8 mouse cellular contexts compared by ENCODE assay signal in genomic region chr9:118928007-118928406, GRCm38 (mm10). TPM values are rescaled to one million over a fixed set of nuclear protein-coding genes. Genes with fewer than 3 reads are reported as not detected.
DNase-seq lines count a peak whose midpoint lies in the region; ATAC-seq and TF ChIP-seq lines count a peak whose summit lies in the region.

No protein-coding gene starts in this region.

- no peak for ATAC-seq in neural tube, embryonic 11.5 days (ENCODE audit: insufficient read depth, low FRiP score, low TSS enrichment)
- no peak for ATAC-seq in liver, embryonic 14.5 days (ENCODE audit: insufficient read depth)

- 43% methylated on average over 2 of the region's 2 CpGs for WGBS in neural tube, embryonic 11.5 days
- WGBS in liver, embryonic 14.5 days (ENCODE audit: insufficient replicate concordance): 52% methylated on average over 2 of the region's 2 CpGs

- peak overlapping the region; percentile 78 for H3K27ac ChIP-seq in gastrocnemius, adult 2 months
- no peak overlapping the region for H3K27ac ChIP-seq in neural tube, embryonic 11.5 days (ENCODE audit: low read depth, low read length)
- H3K27ac ChIP-seq in liver, embryonic 14.5 days: no peak overlapping the region

- intact Hi-C loops in gastrocnemius, adult 2 months (cut with DNase I): no loop called here

- no peaks in the 10 kb centered on the region for H3K36me3 ChIP-seq in neural tube, embryonic 11.5 days (ENCODE audit: control insufficient read depth, insufficient read depth, low read length)
- H3K36me3 ChIP-seq in liver, embryonic 14.5 days (replicated peaks; ENCODE audit: control insufficient read depth, insufficient read depth, low read depth): no peaks in the 10 kb centered on the region

- TF ChIP-seq CTCF in gastrocnemius, adult 2 months (IDR thresholded peaks at IDR 0.05): no peak
- no peak for TF ChIP-seq CTCF in liver, embryonic 14.5 days (IDR thresholded peaks at IDR 0.05; ENCODE audit: low read depth)

- no peak overlapping the region for H3K9ac ChIP-seq in neural tube, embryonic 11.5 days (ENCODE audit: low read length)
- H3K9ac ChIP-seq in liver, embryonic 14.5 days (replicated peaks): no peak overlapping the region

- H3K9me3 ChIP-seq in neural tube, embryonic 11.5 days (ENCODE audit: control insufficient read depth, low read length): no peaks in the 10 kb centered on the region
- H3K9me3 ChIP-seq in liver, embryonic 14.5 days (ENCODE audit: control insufficient read depth, low read length): no peaks in the 10 kb centered on the region

- peak overlapping the region; percentile 98; the same call in 1 of the 2 replicates for H3K4me2 ChIP-seq in neural tube, embryonic 11.5 days (ENCODE audit: low read depth)
- H3K4me2 ChIP-seq in liver, embryonic 14.5 days (ENCODE audit: low read depth): peak overlapping the region; percentile 84

- no peak for DNase-seq in gastrocnemius, adult 2 months
- DNase-seq in gastrocnemius, postnatal 4 days (ENCODE audit: low spot score in 2 of 2): no peak
- no peak for DNase-seq in neural tube, embryonic 11.5 days (ENCODE audit: low spot score)
- DNase-seq in neural tube, embryonic 10.5 days (ENCODE audit: extremely low spot score, low spot score): no peak
- no peak for DNase-seq in liver, embryonic 14.5 days (ENCODE audit: low read depth in 3 of 3, low spot score in 3 of 3)
- no peak for DNase-seq in urinary bladder, postnatal 25 days (ENCODE audit: low spot score)
- DNase-seq in adrenal gland, postnatal 10 days: no peak
- DNase-seq in retina, postnatal 1 day: no peak

- H3K4me3 ChIP-seq in gastrocnemius, adult 2 months: peak overlapping the region; percentile 94
- no peak overlapping the region for H3K4me3 ChIP-seq in neural tube, embryonic 11.5 days (ENCODE audit: low read depth, low read length)
- no peak overlapping the region; a peak in 1 of 4 replicates for H3K4me3 ChIP-seq in liver, embryonic 14.5 days (ENCODE audit: insufficient read depth in 1 of 2, low read depth in 2 of 2, low read length in 2 of 2)

- no peak for TF ChIP-seq EP300 in liver, embryonic 14.5 days (IDR thresholded peaks at IDR 0.05; ENCODE audit: low read depth)

- peaks cover 22% of the 10 kb centered on the region for H3K4me1 ChIP-seq in neural tube, embryonic 11.5 days (ENCODE audit: control insufficient read depth, insufficient read depth, low read length)
- H3K4me1 ChIP-seq in liver, embryonic 14.5 days (replicated peaks; ENCODE audit: control insufficient read depth in 2 of 2, insufficient read depth in 2 of 2, low read length in 1 of 2): peaks cover 5 to 14% of the 10 kb centered on the region in 2 experiments; a peak in 3 of 4 replicates

- no peaks in the 10 kb centered on the region for H3K27me3 ChIP-seq in neural tube, embryonic 11.5 days (ENCODE audit: control insufficient read depth, insufficient read depth, low read length)
- no peaks in the 10 kb centered on the region for H3K27me3 ChIP-seq in liver, embryonic 14.5 days (ENCODE audit: control insufficient read depth, insufficient read depth, low read length)

RNA-seq across cellular contexts. Expression of gene Ctdspl, which starts 1.8 kb away (rescaled TPM):
- total RNA-seq in gastrocnemius, adult 2 months (2021): 1 to 10 TPM; 3.5 to 5.9 TPM
- 10 to 100 TPM; 21.0 TPM for total RNA-seq in gastrocnemius, postnatal 4 days (2021)
- polyA plus RNA-seq in neural tube, embryonic 11.5 days (2014; fragmentation: Nextera tagmentation; extraction: Ambion mirVana): 8.0 and 8.6 TPM in 2 replicates
- polyA plus RNA-seq in liver, embryonic 14.5 days (2012; rRNA removed): 3.3 and 3.6 TPM in 2 replicates
- polyA plus RNA-seq in liver, embryonic 14.5 days (2014; fragmentation: Nextera tagmentation; extraction: Ambion mirVana): 2.3 and 3.2 TPM in 2 replicates
- 10 to 100 TPM; 28.8 to 30.7 TPM for total RNA-seq in adrenal gland, postnatal 10 days (2021)
